Comparison of ENCODE assay signal across 9 mouse cellular contexts in the genomic region with DNA sequence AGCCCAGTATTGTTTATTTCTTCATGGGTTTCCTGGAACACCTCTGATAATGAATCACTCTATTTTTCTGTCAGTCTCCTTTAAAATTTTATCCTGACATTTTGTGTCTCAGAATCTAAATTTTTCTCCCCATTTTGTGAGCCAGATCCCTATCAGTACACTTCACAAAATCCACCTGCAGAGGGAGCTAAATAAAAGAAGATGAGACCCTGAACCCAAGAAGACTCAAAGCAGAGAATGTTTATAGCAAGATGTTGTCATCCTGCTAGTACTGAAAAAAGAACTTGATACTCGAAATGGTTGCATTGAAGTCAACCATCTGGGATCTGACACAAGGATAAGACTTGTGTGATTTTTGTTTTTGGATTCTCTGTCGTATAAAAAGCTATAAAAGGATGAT. TPM values are rescaled to one million over a fixed set of nuclear protein-coding genes. Genes with fewer than 3 reads are reported as not detected.
DNase-seq lines count a peak whose midpoint lies in the region; ATAC-seq lines count a peak whose summit lies in the region.
"Had no signal": no experiment of that assay in that cellular context is flagged by ENCODE, and none has a peak within 500 bp of the region (broad histone marks: within the 10 kb centered on the region; RNA-seq: fewer than 3 reads in every experiment).

No protein-coding gene starts in this region.

- 0 out of 2 replicates have a peak, but pooled peaks cover 3% of the 10 kb centered on the region for H3K36me3 ChIP-seq in heart, embryonic 12.5 days
- H3K36me3 ChIP-seq in splenic B cell, adult 2 months (ENCODE audit: control insufficient read depth, insufficient read depth, low read length, poor library complexity, severe bottlenecking) = peaks cover 2% of the 10 kb centered on the region
- H3K36me3 ChIP-seq: limb, embryonic 12.5 days had no signal

- no peak for ATAC-seq in heart, embryonic 12.5 days (ENCODE audit: insufficient number of reproducible peaks, low FRiP score)
- ATAC-seq in megakaryocyte, adult 5-6 weeks (ENCODE audit: poor library complexity, severe bottlenecking) = no peak

- peak; percentile 16 for DNase-seq in heart, adult 8-10 months (ENCODE audit: low spot score)
- peak; percentile 20 for DNase-seq in right cerebral cortex, adult 18-20 months
- DNase-seq in right cerebral cortex, postnatal 14 days = no peak
- DNase-seq in c-Kit-positive CD71-negative TER-119-negative erythroid progenitor cells, embryonic 14.5 days (ENCODE audit: low read depth) = peak; percentile 29
- peak; percentile 60 for DNase-seq in splenic B cell, adult 2 months (ENCODE audit: low read depth, low spot score)
- no peak for DNase-seq in kidney, postnatal 25 days

- H3K9me3 ChIP-seq in heart, embryonic 12.5 days (replicated peaks) = no peaks in the 10 kb centered on the region
- H3K9me3 ChIP-seq: limb, embryonic 12.5 days had no signal

- H3K27me3 ChIP-seq in heart, embryonic 12.5 days (replicated peaks) = no peaks in the 10 kb centered on the region
- no peaks in the 10 kb centered on the region for H3K27me3 ChIP-seq in splenic B cell, adult 2 months (ENCODE audit: control insufficient read depth, insufficient read depth, low read length, poor library complexity, severe bottlenecking)
- H3K27me3 ChIP-seq: limb, embryonic 12.5 days had no signal

- peaks cover 6% of the 10 kb centered on the region; the same call in 1 of the 2 replicates for H3K4me1 ChIP-seq in heart, embryonic 12.5 days (replicated peaks)
- H3K4me1 ChIP-seq: limb, embryonic 12.5 days had no signal

- H3K27ac ChIP-seq in heart, embryonic 12.5 days (ENCODE audit: poor library complexity, severe bottlenecking) = no peak overlapping the region
- H3K27ac ChIP-seq: limb, embryonic 12.5 days had no signal

- H3K4me2 ChIP-seq in heart, embryonic 12.5 days = no peak overlapping the region
- H3K4me2 ChIP-seq: limb, embryonic 12.5 days had no signal

- WGBS in heart, embryonic 12.5 days = 46% methylated on average over 2 of the region's 2 CpGs

- H3K4me3 ChIP-seq in heart, embryonic 12.5 days = no peak overlapping the region
- H3K4me3 ChIP-seq: limb, embryonic 12.5 days had no signal

- H3K9ac ChIP-seq in heart, embryonic 12.5 days = no peak overlapping the region
- H3K9ac ChIP-seq: limb, embryonic 12.5 days had no signal

RNA-seq across cellular contexts. Expression of a gene that starts 40.1 kb away (rescaled TPM):
- 100 to 1,000 TPM; 141 to 155 (median 148) TPM for total RNA-seq in heart, adult 8-10 months (2022)
- polyA plus RNA-seq in heart, embryonic 12.5 days (2016; fragmentation: Nextera tagmentation; extraction: Ambion mirVana) = 48.3 and 49.1 TPM in 2 replicates
- total RNA-seq in megakaryocyte, adult 5-6 weeks (2015) = 36.9 and 44.9 TPM in 2 replicates
- 65.2 and 73.2 TPM in 2 replicates for total RNA-seq in megakaryocyte, adult 5-6 weeks (2017)

Comparison
In these comparisons a context has a peak if more than half of its experiments do, and no peak if none do; other contexts are left out.
1. DNase-seq: peak in heart, adult 8-10 months (single experiment), right cerebral cortex, adult 18-20 months (single experiment), c-Kit-positive CD71-negative TER-119-negative erythroid progenitor cells, embryonic 14.5 days (single experiment) and splenic B cell, adult 2 months (single experiment); none in right cerebral cortex, postnatal 14 days (single experiment) and kidney, postnatal 25 days (0 of 2).